Mouse (Mus musculus) urinary bladder, adult 2 months (tissue): ENCODE results near the gene Cdr2l. TPM values are rescaled to one million over a fixed set of nuclear protein-coding genes. Genes with fewer than 3 reads are reported as not detected.

Experiments used
- DNase-seq: peaks from one replicate; pipeline ENCODE4 v3.0.0; 2022; ENCODE audit warnings: low spot score
- polyA plus RNA-seq: library from polyadenylated mRNA; depleted of rRNA; stranded (reverse); fragments of >200 nt; gene quantifications from 2 replicates; pipeline ENCODE4 v1.2.3, GENCODE M21; 2012; rRNA removed

Gene Cdr2l
- 10.8 and 11.9 TPM in 2 replicates for polyA plus RNA-seq

DNA sequence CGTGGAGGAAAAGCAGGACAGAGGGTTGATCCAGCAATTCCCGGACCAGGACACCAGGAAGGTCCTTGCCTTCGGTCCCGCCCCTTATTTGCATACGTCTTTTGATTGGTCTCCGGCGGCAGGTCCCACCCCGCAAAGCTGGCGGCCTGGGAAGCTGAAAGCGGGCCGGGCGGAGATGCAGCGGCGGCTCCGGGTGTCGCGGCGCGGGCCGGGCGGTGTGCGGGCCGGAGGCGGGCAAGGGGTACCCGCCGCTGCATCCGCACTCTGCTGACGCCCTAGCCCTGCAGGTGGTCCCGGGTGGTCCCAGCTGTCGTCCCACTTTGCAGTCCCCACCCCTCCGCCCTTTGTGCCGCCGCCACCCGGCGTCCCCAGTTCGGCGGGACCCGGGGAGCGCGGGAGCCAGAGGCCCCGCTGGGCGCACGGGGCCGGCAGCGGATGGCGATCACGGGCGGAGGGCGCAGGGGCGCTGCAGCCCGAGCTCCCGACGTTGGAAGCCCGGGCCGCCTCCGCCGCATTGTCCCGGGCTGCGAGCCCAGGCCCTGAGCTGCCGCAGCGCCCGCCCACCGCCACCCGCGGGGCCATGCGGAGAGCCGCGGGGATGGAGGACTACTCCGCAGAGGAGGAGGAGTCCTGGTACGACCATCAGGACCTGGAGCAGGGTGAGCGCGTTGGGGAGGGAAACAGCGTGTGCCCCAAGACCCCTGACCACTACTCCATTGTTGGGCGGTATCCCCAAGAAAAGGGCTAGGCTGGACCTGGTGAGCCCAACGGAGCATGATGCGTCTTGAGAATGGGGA, at the start of gene Cdr2l:
Cdr2l (plus strand) TSS at position 174 of the 797 bp plus-strand sequence.
- peak; percentile 72 for DNase-seq

DNA sequence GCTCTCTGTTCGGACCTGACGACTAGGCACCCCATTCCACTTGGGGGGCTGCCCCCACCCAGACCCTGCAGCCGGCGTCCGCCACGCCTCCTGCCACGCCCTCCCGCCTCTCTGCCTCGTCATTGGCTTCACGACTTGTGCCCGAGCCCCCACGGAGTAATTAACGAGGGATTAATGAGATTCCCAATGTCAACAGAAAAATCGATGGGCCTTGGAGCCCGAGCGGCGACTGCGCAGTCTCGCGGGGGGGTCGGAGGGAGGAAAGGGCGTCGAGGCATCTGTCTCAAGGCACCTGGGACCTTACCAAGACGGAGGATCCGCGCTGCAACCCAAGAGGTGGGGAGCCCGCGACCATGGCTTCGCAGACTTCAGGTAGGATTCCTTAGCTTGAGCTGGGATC, 47.2 kb upstream of the Cdr2l start, which contains the start of gene Otop3:
Otop3 (plus strand) TSS at position 201 of the 400 bp plus-strand sequence.
- DNase-seq: no peak

DNA sequence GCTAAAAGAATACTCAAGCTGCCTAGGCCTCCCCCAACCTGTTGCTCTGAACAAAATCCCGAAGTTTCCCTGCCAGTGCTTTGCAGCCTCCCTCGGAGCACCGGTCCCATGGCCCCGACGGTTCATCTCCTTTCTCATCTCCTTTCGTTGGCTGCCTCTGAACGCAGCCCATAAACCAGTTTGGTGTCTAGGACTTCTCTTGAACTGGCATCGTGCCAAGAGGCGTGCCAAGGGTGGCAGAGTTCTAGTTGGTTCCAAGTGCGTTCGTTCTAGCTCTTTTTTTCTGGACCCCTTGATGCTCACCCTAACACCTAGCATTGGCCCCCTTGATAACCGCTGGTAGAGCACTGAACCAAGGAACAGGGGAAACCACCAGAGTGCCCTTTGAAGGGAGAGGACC, 46.5 kb upstream of the Cdr2l start:
- no peak for DNase-seq

DNA sequence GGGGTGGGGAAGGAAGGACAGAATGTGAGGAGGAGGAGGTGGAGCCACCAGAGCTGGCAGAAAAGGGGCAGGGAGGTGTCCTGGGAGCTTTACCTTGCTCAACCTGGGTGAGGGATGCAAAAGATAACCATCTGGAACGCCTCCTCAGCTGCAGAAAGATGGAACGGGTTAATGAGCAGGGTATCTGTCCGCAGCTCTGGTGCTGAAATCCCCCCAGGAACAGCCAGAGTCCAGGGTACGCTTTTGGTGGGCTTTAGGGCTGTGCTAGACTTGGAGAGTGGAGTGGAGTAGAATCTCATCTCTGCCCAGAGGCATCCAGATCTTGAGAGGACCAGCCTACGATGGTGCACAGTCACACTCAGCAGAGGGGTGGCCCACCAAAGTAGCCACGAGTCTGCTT, 45.6 kb upstream of the Cdr2l start:
- DNase-seq: no peak

DNA sequence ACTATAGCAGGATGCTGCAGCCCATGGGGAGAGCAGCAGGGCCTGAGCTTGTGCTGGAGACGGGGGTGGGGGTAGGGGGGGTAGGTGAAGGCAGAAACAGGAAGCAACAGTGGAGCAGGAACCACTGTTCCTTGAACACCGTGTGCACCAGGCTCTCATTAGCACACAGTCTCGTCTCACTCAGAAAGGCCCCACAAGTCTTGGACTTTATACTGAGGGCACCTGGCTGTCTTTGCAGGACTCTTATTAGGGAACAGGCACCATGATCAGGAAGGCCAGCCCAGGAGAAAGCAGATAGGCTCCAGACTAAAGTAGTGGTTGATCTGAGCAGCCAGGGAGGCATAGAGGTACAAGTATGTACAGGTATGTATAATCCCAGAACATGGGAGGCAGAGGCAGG, 44.4 kb upstream of the Cdr2l start:
- no peak for DNase-seq

DNA sequence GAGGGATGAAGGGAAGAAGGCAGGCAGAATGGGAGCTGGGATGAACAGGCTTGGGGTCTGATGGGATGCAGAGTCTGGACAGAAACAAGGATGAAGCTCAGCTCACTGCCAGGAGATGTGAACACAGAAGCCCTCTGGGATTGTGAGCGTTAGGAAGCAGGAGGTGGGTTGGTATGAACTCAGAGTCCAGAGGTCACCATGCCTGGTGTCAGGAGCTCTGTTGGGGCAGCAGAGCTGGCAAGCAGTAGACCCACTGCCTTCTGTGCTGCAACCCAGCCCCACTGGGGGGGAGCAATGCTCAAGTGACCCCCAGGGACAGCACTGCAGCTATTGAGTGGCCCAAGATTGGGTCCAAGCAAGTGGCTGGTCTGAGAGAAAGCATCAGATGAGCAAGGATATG, 43.9 kb upstream of the Cdr2l start:
- DNase-seq: no peak

DNA sequence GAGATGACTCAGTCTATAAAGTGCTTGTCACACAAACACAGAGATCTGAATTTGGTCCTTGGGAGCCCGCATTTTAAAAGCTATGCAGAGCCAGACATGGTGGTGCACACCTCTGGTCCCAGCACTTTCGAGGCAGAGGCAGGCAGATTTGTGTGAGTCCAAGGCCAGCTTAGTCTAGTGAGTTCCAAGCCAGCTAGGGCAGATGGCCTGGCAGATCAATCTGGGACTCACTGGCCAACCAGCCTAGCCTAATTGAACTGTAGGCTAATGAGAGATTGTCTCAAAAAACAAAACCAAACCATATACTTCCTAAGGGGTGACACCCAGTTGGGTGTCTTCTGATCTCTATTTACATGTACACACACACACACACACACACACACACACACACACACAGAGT, 40.5 kb upstream of the Cdr2l start:
- no peak for DNase-seq

DNA sequence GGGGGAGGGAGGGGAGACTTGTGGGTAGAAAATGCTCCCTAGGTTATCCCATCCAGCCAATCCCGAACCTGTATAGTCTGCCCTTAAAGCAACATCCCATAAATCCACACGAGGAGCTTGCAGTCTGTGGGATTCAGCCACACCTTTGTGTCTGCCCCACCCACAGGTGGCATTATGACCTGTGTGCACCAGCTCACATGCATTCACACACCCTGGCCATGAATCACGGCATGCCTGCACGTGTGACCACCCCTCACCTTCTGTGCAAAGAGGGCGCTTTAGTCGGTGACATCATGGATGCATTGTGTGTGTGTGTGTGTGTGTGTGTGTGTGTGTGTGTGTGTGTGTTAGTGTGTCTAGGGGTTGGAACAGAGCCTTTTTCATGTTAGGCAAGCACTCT, 39.9 kb upstream of the Cdr2l start:
- DNase-seq: no peak

DNA sequence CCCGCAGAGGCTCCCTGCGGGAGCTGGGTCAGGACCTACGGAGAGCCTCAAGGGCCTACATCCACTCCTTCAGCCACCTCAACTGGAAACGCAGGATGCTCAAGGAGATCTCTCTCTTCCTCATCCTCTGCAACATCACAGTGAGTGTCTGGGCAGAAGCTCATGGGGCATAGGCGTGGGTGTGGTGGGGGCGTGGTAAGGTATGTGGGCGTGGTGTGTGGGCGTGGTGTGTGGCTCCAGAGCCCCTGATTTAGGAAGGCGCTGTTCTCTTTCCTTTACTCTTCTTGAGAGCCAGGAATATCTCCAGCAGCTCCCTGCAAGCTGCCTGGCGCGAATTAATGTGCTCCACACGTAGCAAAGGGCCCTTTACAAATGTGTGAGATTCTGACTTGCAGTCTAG, 36.7 kb upstream of the Cdr2l start:
- no peak for DNase-seq

DNA sequence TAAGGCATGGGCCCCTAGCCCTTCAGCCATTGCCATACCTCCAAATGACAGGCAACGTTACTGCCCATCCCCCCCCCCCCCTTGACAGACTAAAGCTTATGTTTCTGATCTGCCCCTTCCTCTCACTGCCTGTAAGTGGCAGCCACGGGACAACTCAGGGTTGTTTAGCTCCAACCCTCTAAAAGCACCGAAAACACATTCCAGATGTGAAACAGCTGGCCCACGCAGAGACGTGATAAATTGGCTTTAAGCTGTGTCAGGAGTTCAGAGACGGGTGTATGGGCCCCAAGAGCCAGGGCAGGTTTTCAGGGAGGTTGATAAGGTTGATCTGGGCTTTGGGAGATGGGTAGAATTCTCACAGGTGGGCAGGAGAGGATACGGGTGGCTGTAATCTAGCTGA, 36.2 kb upstream of the Cdr2l start:
- DNase-seq: no peak

DNA sequence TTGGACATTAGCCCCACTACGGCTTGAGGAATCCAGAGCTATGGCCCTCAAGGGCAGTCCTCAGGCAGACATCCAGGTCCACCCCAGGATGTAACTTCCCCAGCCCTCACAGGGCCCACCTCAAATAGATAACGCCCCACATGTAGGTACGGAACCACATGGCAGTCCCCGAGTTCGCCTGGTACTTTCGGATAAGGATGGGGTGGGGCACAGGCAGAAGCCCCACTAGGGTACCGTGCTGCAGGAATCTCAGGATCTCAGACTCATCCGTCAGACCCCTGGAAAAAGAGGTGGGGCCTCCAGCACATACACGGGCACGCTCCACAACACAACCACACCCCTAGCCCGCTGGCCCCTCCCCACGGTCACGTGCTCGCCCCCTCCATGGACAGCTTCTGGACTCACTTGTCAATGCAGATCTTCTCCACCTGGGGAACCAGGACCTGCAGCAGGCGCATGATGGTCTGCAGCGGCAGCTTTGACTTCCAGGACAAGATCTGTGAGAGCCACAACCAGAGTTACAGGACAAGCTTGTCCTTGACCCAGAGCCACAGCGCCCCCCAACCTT, 33.0 kb upstream of the Cdr2l start:
- no peak for DNase-seq

DNA sequence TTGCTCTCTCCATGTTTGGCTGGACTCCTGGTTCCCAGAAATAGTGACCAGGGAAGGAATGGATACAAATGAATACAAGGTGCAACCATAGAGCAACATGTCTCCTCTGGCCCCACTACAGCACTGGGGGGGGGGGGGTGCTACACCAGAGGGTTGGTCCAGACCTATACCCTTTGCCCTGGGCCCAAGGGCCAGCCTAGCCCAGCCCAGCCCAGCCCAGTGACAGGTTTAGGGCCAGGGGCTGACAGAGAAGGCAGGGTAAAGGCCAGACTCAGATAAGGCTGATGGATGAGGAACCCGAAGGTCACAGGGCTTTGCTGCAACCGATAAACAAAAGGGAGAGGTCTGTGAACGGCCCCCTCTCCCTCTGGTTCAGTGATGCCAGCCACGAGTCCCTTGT, 31.7 kb upstream of the Cdr2l start:
- no peak for DNase-seq

DNA sequence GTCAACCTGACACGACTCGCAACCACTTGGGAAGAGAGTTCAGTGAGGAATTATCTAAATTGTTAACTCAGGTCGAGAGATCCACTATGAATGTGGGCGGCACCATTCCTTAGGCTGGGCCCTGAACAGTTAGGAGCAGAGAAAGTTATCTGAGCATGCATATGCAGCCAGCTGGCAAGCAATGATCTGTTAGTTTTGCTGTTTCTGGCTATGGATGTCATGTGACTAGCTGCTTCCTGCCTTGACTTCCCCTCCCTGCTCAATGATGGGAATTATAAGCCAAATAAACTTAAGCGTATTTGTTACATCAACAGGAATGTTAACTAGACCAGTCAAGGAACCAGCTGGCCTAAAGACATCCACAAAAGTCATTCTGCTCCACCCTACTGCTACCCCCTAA, 28.3 kb upstream of the Cdr2l start:
- DNase-seq: no peak

DNA sequence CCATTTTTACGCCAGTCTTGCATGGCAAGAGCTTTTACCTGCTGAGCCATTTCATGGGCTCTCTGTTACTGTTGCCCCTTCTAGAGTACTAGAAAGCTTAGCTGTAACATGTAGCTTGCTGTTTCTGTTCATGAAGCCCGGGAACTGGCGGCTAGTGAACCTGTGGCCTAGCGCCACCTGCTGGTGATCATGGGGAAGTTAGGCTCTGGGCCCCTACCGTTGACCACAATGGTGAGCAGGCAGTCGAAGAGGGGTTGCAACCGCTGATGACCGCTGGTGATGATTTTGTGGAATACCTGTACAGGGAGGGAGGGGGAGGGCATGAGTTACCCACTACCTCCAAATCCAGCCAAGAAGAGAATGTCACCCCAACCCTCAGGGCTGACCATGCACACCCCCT, 27.5 kb upstream of the Cdr2l start:
- DNase-seq: no peak

DNA sequence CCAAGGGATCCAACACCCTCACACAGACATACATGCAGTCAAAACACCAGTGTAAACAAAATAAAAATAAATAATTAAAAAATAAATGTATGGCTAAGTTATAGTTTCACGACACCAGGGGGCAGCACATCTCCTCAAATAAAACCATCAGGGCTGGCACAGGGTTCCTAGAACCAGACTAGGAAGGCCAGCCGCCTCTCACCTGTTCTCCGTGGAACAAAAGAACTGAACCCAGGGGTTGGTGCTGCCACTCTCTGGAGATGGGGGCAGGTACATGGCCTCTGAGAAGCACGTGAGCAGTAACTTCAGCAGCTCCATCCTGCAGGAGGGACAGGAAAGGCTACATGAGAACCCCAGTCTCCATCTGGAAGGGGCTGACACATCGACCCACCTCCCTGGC, 23.2 kb upstream of the Cdr2l start:
- peak; percentile 49 for DNase-seq

DNA sequence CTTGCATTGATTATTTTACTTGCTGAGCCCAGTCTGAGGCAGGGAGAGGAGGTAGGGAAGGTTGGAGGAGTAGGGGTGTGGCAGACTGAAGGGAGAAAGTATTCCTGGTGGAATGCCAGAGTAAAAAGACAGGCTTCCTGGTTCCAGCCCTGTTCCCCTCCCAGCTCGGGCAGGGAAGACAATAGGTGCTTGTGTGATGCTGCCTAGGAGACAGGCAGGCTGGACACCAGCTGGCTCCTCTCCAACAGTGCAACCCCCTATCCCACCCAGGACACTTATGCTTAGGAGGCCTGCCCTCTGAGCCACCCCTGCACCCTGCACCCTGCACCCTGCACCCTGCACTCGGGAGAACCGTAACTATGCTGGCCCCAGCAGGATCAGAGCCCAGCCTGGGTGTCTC, 22.4 kb upstream of the Cdr2l start:
- DNase-seq: no peak

DNA sequence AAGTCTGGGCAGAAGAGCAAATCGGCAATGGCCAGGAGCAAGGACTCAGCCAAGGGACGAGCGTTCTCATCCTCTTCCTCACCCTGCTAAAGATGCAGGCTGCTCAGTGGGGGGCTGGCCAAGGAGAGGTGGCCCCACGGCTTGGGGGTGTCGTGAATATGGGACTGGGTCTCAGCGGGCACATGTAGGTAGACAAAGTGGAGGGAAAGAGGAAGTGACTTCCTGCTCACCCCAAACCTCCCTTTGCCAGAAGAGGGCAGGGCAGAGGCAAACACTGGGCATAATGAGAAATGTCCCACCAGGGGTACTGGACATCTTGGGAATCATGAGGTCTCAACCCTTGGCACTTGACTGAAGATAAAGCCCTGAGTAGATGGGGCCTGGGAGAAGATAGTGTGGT, 22.0 kb upstream of the Cdr2l start:
- DNase-seq: no peak

DNA sequence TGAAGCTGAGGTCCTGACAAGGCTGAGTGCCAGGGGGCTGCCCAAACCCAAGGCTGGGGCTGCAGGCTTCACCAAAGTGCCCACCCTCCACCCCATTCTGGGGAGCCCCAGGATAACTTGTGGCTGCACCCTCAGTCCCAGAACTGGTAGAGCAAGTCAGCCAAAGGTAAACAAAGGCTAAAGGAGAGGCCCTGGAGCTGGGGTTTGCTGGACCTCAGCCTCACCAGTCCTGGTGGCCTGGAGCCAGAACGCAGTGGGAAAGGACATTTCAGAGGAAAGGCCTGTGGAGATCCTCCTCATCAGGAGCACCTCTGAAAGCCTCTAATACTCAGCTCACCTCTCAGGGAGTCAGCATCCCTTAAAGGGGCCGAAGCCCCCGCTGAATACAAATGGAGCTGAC, 17.6 kb upstream of the Cdr2l start:
- no peak for DNase-seq

DNA sequence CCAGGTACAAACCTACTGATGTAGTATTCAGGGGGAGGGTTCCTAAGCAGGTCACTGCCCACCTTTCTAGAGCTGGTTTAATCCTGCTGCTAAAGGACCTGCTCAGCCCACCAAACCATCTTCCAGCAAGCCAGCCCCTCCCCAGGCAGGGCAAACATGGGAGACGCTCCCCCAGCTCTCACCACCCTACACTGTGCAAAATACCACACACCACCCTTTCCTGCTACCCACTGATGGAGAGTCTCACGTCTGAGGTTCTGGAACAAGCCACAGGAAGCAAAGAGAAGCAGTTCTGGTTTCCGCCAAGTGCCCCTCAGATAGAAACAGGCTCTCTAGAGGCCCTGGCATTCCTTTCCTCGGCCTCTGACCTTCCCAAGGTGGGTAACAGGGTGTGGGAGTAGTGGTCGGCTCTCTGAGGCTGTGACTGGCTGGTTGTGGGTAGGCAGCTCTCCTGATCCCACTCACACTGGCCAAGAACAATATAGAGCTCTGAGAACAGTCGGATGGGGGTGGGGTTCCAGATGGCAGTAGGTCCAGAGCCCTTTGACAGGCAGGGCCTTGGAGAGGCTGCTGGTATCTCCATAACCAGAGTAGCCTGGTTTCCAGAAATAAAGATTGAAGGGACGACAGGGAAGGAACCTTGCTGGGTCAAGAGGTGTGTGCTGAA, 15.5 kb upstream of the Cdr2l start:
- no peak for DNase-seq

DNA sequence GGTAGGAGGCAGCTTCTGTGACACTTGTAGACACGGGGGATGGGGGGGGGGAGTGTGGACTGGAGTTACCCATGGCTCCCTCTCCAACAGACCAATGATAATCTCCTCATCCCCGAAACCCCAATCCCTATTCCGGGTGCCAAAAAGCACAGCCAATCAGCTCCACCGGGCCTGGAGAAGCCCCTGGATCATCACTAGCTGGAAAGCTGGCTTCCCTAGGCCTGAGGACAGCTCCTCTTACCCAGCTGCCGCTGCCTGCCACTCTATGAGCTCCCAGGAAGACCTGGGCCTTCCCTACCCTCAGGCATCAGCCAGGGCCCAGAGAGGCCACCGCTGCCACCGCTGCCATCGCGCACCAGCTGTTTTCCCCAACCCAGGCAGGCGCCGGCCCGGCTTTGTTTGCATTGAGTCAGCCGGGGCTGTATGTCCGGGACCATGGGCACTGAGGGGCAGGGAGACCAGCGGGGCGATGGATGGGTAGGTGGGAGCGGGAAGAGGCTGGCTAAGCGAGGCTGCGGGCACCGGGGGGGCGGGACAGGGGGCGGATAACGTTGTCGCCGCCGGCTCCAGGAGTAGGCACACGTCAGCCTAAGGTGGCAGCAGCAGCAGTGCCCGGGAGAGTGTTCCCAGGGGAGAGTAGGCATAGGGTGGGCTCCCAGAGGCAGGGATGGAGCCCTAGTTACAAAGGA, 14.9 kb upstream of the Cdr2l start:
- DNase-seq: peak; percentile 54

DNA sequence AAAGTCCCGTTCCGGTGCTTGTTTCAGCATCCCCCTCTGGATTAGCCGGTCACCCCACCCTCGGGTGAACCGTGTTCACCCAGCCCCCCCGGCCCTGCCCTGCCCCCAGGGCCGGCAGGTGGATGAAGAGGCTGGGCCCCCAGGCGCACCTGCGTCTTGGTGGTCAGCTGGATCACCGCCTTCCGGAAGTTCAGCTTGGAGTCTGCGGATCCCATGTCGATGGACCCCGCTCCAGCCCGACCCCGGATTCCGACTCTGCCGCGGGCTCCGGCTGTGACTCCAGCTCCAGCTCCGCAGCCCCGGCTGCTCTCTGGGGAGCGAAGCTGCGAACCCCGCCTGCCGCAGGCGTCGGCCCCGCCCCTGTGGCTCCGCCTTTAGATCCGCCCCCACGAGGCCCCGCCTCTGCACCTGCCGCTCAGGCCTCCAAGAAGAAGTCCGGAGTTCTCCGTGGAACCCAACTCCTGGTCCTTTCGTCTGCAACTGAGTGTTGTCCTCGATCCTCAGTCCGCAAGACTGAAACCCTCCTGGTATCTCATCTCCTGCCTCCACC, 14.2 kb upstream of the Cdr2l start, which contains the start of gene Hid1:
Hid1 (minus strand) TSS at position 362 of the 550 bp plus-strand sequence.
- DNase-seq: peak; percentile 71

DNA sequence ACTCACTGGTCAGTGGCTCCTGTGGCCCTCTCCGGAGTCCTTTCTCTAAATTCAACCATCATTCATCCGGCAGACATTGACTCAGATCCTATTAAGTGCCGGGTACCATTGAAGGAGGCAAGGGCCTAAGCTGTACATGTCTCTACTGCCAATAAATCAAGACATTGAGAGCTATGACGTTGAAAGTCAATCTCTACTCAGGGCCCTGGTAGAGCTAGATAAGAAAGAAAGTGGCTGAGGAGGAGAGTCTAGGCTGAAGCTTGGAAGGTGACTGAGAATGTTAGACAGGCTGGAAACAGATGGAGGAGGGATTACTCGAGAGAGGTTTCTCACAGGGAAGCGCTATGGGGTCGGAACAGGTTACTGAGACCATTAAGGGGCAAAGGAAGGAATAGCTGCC, 11.3 kb upstream of the Cdr2l start:
- no peak for DNase-seq
